9 mouse cellular contexts compared by ENCODE assay signal in the genomic region with DNA sequence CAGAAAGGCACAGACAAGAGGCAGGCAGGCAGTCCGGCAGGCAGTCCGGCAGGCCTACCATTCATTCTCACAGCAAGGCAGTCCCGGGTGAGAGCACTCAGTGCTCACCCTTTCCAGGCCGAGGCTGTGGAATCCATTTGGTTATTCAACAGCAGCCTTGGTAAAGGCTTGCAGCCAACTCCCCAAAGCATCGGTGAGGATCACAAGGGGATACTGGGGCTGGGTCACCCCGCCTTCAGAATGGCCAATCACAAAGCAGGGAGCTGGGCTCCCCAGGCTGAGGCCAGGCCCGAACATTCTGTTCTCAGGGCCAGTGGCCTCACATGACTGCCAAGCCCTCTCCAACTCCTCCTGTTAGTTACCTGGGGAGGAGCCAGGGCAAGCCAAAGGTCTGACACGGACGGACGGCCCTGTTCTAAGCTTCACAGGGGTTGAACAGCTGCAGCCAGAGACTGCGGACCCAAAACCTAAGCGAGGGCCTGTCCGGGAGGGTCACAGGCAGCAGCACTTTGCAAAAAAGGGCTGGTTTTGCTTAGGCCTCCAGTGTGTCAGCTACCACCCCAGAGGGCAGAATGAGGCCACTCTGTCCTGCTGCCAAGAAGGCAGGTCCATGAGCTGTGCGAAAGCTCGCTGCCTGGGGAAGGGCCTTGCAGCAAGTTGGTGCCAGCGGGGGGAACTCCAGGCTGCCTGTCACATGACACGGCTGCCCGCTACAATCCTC. TPM values are rescaled to one million over a fixed set of nuclear protein-coding genes. Genes with fewer than 3 reads are reported as not detected.
DNase-seq lines count a peak whose midpoint lies in the region; ATAC-seq and TF ChIP-seq lines count a peak whose summit lies in the region.
"Had no signal": no experiment of that assay in that cellular context is flagged by ENCODE, and none has a peak within 500 bp of the region (broad histone marks: within the 10 kb centered on the region; RNA-seq: fewer than 3 reads in every experiment).

No protein-coding gene starts in this region.

- TF ChIP-seq POLR2A in lung, adult 2 months (IDR thresholded peaks at IDR 0.05; ENCODE audit: borderline replicate concordance, extremely low read depth, low read depth, low read length) = no peak

- TF ChIP-seq CTCF in lung, adult 2 months (IDR thresholded peaks at IDR 0.05; ENCODE audit: insufficient read depth, low read length) = no peak
- TF ChIP-seq CTCF in kidney, postnatal 0 days (IDR thresholded peaks at IDR 0.05; ENCODE audit: low read depth) = no peak

- H3K27me3 ChIP-seq in kidney, postnatal 0 days (ENCODE audit: insufficient read depth, low read length) = no peaks in the 10 kb centered on the region

- no peaks in the 10 kb centered on the region for H3K9me3 ChIP-seq in kidney, postnatal 0 days (replicated peaks; ENCODE audit: low read length)

- ATAC-seq in kidney, postnatal 0 days (replicated peaks; ENCODE audit: low FRiP score, low read depth) = peak; percentile 69
- ATAC-seq in megakaryocyte, adult 5-6 weeks (ENCODE audit: poor library complexity, severe bottlenecking) = no peak

- H3K4me3 ChIP-seq in lung, adult 2 months (replicated peaks; ENCODE audit: extremely low read depth, low read depth, low read length) = no peak overlapping the region
- no peak overlapping the region for H3K4me3 ChIP-seq in kidney, postnatal 0 days (replicated peaks; ENCODE audit: low read depth, low read length)
- H3K4me3 ChIP-seq: erythroblast, embryonic 14.5 days had no signal

- 0 out of 2 replicates have a peak, but pooled peaks cover 3% of the 10 kb centered on the region for H3K36me3 ChIP-seq in kidney, postnatal 0 days (ENCODE audit: insufficient read depth, low read length)

- WGBS in lung, adult 2 months = 74% methylated on average over 18 of the region's 18 CpGs
- WGBS in kidney, postnatal 0 days = 65% methylated on average over 18 of the region's 18 CpGs

- peaks cover 12% of the 10 kb centered on the region for H3K4me1 ChIP-seq in lung, adult 2 months (ENCODE audit: control insufficient read depth, insufficient read depth, low read length)
- H3K4me1 ChIP-seq in kidney, postnatal 0 days (replicated peaks; ENCODE audit: insufficient read depth, low read length) = 0 out of 2 replicates have a peak, but pooled peaks cover 4% of the 10 kb centered on the region

- DNase-seq in lung, adult 18-20 months = peak; percentile 66 to 78
- DNase-seq in lung, adult 2 months = no peak
- peak; percentile 42 for DNase-seq in brain, adult 2 months (ENCODE audit: low read depth, low spot score)
- DNase-seq in gastrocnemius, postnatal 10 days = peak; percentile 40
- DNase-seq in kidney, postnatal 0 days (ENCODE audit: low spot score) = peak; percentile 8
- DNase-seq in lung, postnatal 25 days (ENCODE audit: low spot score) = peak; percentile 57
- DNase-seq in yolk sac, embryonic 10.5 days (ENCODE audit: low spot score) = no peak

- H3K9ac ChIP-seq in kidney, postnatal 0 days (ENCODE audit: low read depth, low read length) = 0 out of 2 replicates have a peak overlapping the region, but pooled peaks have one; percentile 18

- peak overlapping the region; percentile 62; the same call in 1 of the 2 replicates for H3K27ac ChIP-seq in kidney, postnatal 0 days

- no peak overlapping the region for H3K4me2 ChIP-seq in kidney, postnatal 0 days (ENCODE audit: low read length)

RNA-seq across cellular contexts. Expression of a gene that starts 6.6 kb away (rescaled TPM):
- 49.3 and 56.7 TPM in 2 replicates for polyA plus RNA-seq in lung, adult 2 months (2012; rRNA removed)
- total RNA-seq in gastrocnemius, postnatal 10 days (2021) = 1 to 10 TPM; 2.6 to 3.8 TPM
- polyA plus RNA-seq in kidney, postnatal 0 days (2015; fragmentation: Nextera tagmentation; extraction: Ambion mirVana) = 19.2 and 20.3 TPM in 2 replicates
- total RNA-seq in megakaryocyte, adult 5-6 weeks (2015) = 1.3 and 2.2 TPM in 2 replicates
- 5.7 and 9.8 TPM in 2 replicates for total RNA-seq in megakaryocyte, adult 5-6 weeks (2017)

RNA-seq across cellular contexts. Expression of a gene that starts 30.7 kb away (rescaled TPM):
- 54.6 and 59.2 TPM in 2 replicates for polyA plus RNA-seq in lung, adult 2 months (2012; rRNA removed)
- total RNA-seq in gastrocnemius, postnatal 10 days (2021) = 10 to 100 TPM; 25.8 to 28.8 TPM
- 111 and 115 TPM in 2 replicates for polyA plus RNA-seq in kidney, postnatal 0 days (2015; fragmentation: Nextera tagmentation; extraction: Ambion mirVana)
- 9.8 and 11.4 TPM in 2 replicates for total RNA-seq in megakaryocyte, adult 5-6 weeks (2015)
- total RNA-seq in megakaryocyte, adult 5-6 weeks (2017) = 3.4 and 7.9 TPM in 2 replicates

RNA-seq across cellular contexts. Expression of a gene that starts 44.1 kb away (rescaled TPM):
- polyA plus RNA-seq in lung, adult 2 months (2012; rRNA removed) = 1.1 and 1.4 TPM in 2 replicates
- total RNA-seq in gastrocnemius, postnatal 10 days (2021) = under 1 TPM; 0.38 to 0.52 TPM
- 1.0 and 1.2 TPM in 2 replicates for polyA plus RNA-seq in kidney, postnatal 0 days (2015; fragmentation: Nextera tagmentation; extraction: Ambion mirVana)
- total RNA-seq in megakaryocyte, adult 5-6 weeks (2015) = 0.36 and 0.85 TPM in 2 replicates
- total RNA-seq in megakaryocyte, adult 5-6 weeks (2017) = 0.26 TPM in 1 of 2 replicates, not detected in the other

Comparison
In these comparisons a context has a peak if more than half of its experiments do, and no peak if none do; other contexts are left out.
1. DNase-seq: peak in lung, adult 18-20 months (2 of 2), brain, adult 2 months (single experiment), gastrocnemius, postnatal 10 days (single experiment), kidney, postnatal 0 days (single experiment) and lung, postnatal 25 days (single experiment); none in lung, adult 2 months (single experiment) and yolk sac, embryonic 10.5 days (single experiment).